Comparison of ENCODE assay signal across 15 mouse cellular contexts in genomic region chr9:101595101-101595650, GRCm38 (mm10).
"Had no signal": no experiment of that assay in that cellular context is flagged by ENCODE, and none has a peak within 500 bp of the region (broad histone marks: within the 10 kb centered on the region; RNA-seq: fewer than 3 reads in every experiment).

No protein-coding gene starts in this region.

- ATAC-seq: intestine, postnatal 0 days; liver, embryonic 12.5 days; midbrain, embryonic 15.5 days had no signal

- DNase-seq: kidney, adult 2 months; kidney, postnatal 25 days; liver; lung, adult 18-20 months; lung, postnatal 10 days; lung, postnatal 36 days; right cerebral cortex, adult 18-20 months; right cerebral cortex, postnatal 14 days; right cerebral cortex, postnatal 4 days; thymus, adult 2 months; thymus, postnatal 14 days; thymus, postnatal 4 days had no signal
